Mouse (Mus musculus): ENCODE data around the gene Rabgap1l.

Gene Rabgap1l

GRCm38 (mm10) chr1:160194529-160195336 is 598.3 kb downstream of the Rabgap1l start, which contains the start of gene Mrps14:
Mrps14 (plus strand) TSS chr1:160195215.
- ATAC-seq (ENCODE audit: low TSS enrichment): peak; percentile 99

- peak; percentile 99 for ATAC-seq (ENCODE audit: low TSS enrichment)
Measured at GRCm38 (mm10) chr1:160184506-160184905, 608.5 kb downstream of the Rabgap1l start.

- no peak for ATAC-seq (ENCODE audit: low TSS enrichment)
Measured at GRCm38 (mm10) chr1:160181216-160181615, 611.8 kb downstream of the Rabgap1l start.

GRCm38 (mm10) chr1:160176903-160177302 is 616.1 kb downstream of the Rabgap1l start:
- ATAC-seq (ENCODE audit: low TSS enrichment): peak; percentile 57; the same call in 1 of the 2 replicates
